Comparison of ENCODE assay signal across 32 mouse cellular contexts in genomic region chr10:82042191-82042590, GRCm38 (mm10). TPM values are rescaled to one million over a fixed set of nuclear protein-coding genes. Genes with fewer than 3 reads are reported as not detected.
"Had no signal": no experiment of that assay in that cellular context is flagged by ENCODE, and none has a peak within 500 bp of the region (broad histone marks: within the 10 kb centered on the region; RNA-seq: fewer than 3 reads in every experiment).

No protein-coding gene starts in this region.

- H3K9me3 ChIP-seq: limb, embryonic 10.5 days; limb, embryonic 15.5 days; liver, embryonic 12.5 days; liver, embryonic 13.5 days; liver, embryonic 15.5 days; midbrain, embryonic 15.5 days had no signal

- H3K36me3 ChIP-seq: limb, embryonic 10.5 days; limb, embryonic 12.5 days; limb, embryonic 15.5 days; liver, embryonic 12.5 days; liver, embryonic 13.5 days; liver, embryonic 15.5 days; lung, embryonic 15.5 days; midbrain, embryonic 10.5 days; midbrain, embryonic 12.5 days; midbrain, embryonic 13.5 days; midbrain, embryonic 15.5 days had no signal

- H3K9ac ChIP-seq: limb, embryonic 12.5 days; limb, embryonic 13.5 days; limb, embryonic 15.5 days; liver, embryonic 12.5 days; liver, embryonic 13.5 days; liver, embryonic 14.5 days; liver, embryonic 15.5 days; liver, postnatal 0 days; lung, embryonic 14.5 days; lung, embryonic 15.5 days; midbrain, embryonic 12.5 days; midbrain, embryonic 13.5 days; midbrain, embryonic 15.5 days had no signal

- H3K4me2 ChIP-seq: limb, embryonic 12.5 days; limb, embryonic 13.5 days; limb, embryonic 15.5 days; liver, embryonic 12.5 days; liver, embryonic 13.5 days; liver, embryonic 15.5 days; lung, embryonic 14.5 days; lung, embryonic 15.5 days; midbrain, embryonic 11.5 days; midbrain, embryonic 12.5 days; midbrain, embryonic 13.5 days; midbrain, embryonic 15.5 days had no signal

- H3K27ac ChIP-seq: left cerebral cortex, adult 2 months; limb, embryonic 10.5 days; limb, embryonic 12.5 days; limb, embryonic 13.5 days; limb, embryonic 15.5 days; liver, embryonic 12.5 days; liver, embryonic 13.5 days; liver, embryonic 14.5 days; liver, embryonic 15.5 days; lung, embryonic 15.5 days; macrophage; midbrain, embryonic 10.5 days; midbrain, embryonic 12.5 days; midbrain, embryonic 13.5 days; midbrain, embryonic 15.5 days had no signal

- H3K27me3 ChIP-seq: limb, embryonic 12.5 days; limb, embryonic 13.5 days; limb, embryonic 15.5 days; liver, embryonic 12.5 days; liver, embryonic 13.5 days; liver, embryonic 15.5 days; lung, embryonic 15.5 days; megakaryocyte, embryonic 14.5 days; midbrain, embryonic 12.5 days; midbrain, embryonic 13.5 days; midbrain, embryonic 15.5 days had no signal

- H3K4me3 ChIP-seq: left cerebral cortex, adult 2 months; limb, embryonic 10.5 days; limb, embryonic 12.5 days; limb, embryonic 13.5 days; limb, embryonic 15.5 days; liver, embryonic 12.5 days; liver, embryonic 13.5 days; liver, embryonic 15.5 days; lung, embryonic 15.5 days; megakaryocyte, embryonic 14.5 days; midbrain, embryonic 10.5 days; midbrain, embryonic 12.5 days; midbrain, embryonic 13.5 days; midbrain, embryonic 15.5 days; myocyte had no signal

- DNase-seq: left cerebral cortex, postnatal 4 days; liver; liver, embryonic 13.5 days; liver, postnatal 0 days; lung, adult 18-20 months; lung, adult 2 months; lung, embryonic 14.5 days; lung, postnatal 10 days; lung, postnatal 14 days; lung, postnatal 36 days; lung, postnatal 4 days; midbrain, embryonic 14.5 days had no signal

- H3K4me1 ChIP-seq: limb, embryonic 10.5 days; limb, embryonic 12.5 days; limb, embryonic 13.5 days; liver, embryonic 13.5 days; liver, embryonic 15.5 days; lung, embryonic 15.5 days; megakaryocyte, embryonic 14.5 days; midbrain, embryonic 10.5 days; midbrain, embryonic 12.5 days; midbrain, embryonic 13.5 days had no signal

- ATAC-seq: liver, embryonic 12.5 days; liver, postnatal 0 days; lung, postnatal 0 days; midbrain, embryonic 13.5 days; midbrain, embryonic 15.5 days; midbrain, embryonic 16.5 days had no signal

RNA-seq across cellular contexts. Expression of gene BC024063, which starts 41.0 kb away (rescaled TPM):
- total RNA-seq: megakaryocyte-erythroid progenitor cell, adult 5-6 weeks had no signal
